In genomic region chr17:25555666-25556629, GRCm38 (mm10) we compare ENCODE assay signal across 8 mouse cellular contexts.
DNase-seq lines count a peak whose midpoint lies in the region; ATAC-seq lines count a peak whose summit lies in the region.

No protein-coding gene starts in this region.

- DNase-seq in retina, postnatal 1 day = peak; percentile 49
- DNase-seq in retina, embryonic 14.5 days (ENCODE audit: low spot score) = no peak
- peak; percentile 92 for DNase-seq in layer of hippocampus, adult 9-11 months
- peak; percentile 36 for DNase-seq in neural tube, embryonic 10.5 days (ENCODE audit: extremely low spot score, low spot score)
- no peak for DNase-seq in spleen, postnatal 10 days (ENCODE audit: low spot score in 2 of 2)
- DNase-seq in urinary bladder, postnatal 36 days (ENCODE audit: low spot score in 2 of 2) = no peak
- no peak for DNase-seq in cerebellum, postnatal 14 days

- ATAC-seq in frontal cortex, adult (ENCODE audit: low TSS enrichment) = peak; percentile 86

Comparison
In these comparisons a context has a peak if more than half of its experiments do, and no peak if none do; other contexts are left out.
1. DNase-seq: peak in retina, postnatal 1 day (single experiment), layer of hippocampus, adult 9-11 months (single experiment) and neural tube, embryonic 10.5 days (single experiment); none in retina, embryonic 14.5 days (single experiment), spleen, postnatal 10 days (0 of 2), urinary bladder, postnatal 36 days (0 of 2) and cerebellum, postnatal 14 days (0 of 2).